Mouse (Mus musculus) ES-E14 (cell line): ENCODE results near the gene Foxj2. TPM values are rescaled to one million over a fixed set of nuclear protein-coding genes. Genes with fewer than 3 reads are reported as not detected.

Source experiments
- DNase-seq: peaks from one replicate; pipeline ENCODE4 v3.0.0-alpha.2; 2013; ENCODE audit warnings: low read depth, low spot score
- H3K27ac ChIP-seq: 2 replicates; pipeline ENCODE4 v1.5.1; 2012; ENCODE audit warnings: low read depth, mild to moderate bottlenecking, low read length, moderate library complexity, mixed read lengths; ENCODE audit not compliant: poor library complexity, insufficient read depth, severe bottlenecking
- H3K36me3 ChIP-seq: 2 replicates; pipeline ENCODE4 v1.6.1; 2012; ENCODE audit warnings: mild to moderate bottlenecking, low read length, moderate library complexity, mixed read lengths; ENCODE audit not compliant: control insufficient read depth, poor library complexity, insufficient read depth, severe bottlenecking
- H3K4me1 ChIP-seq, 2 experiments: fragments of 150-350 bp in 1 of 2; sonication (generic) in 1 of 2; 2 replicates each; pipeline ENCODE4 v1.6.1; 2012; ENCODE audit warnings: low read length in 2 of 2, mild to moderate bottlenecking in 1 of 2, mixed read lengths in 1 of 2; ENCODE audit not compliant: control insufficient read depth in 2 of 2, insufficient read depth in 2 of 2, poor library complexity in 1 of 2
- H3K4me3 ChIP-seq, 2 experiments: fragments of 150-350 bp in 1 of 2; sonication (generic) in 1 of 2; 2 replicates each; pipeline ENCODE4 v1.5.1; 2012; ENCODE audit warnings: low read length in 2 of 2, low read depth in 1 of 2, mild to moderate bottlenecking in 1 of 2, mixed read lengths in 1 of 2; ENCODE audit not compliant: insufficient read depth in 1 of 2, poor library complexity in 1 of 2, severe bottlenecking in 1 of 2
- H3K9ac ChIP-seq: 2 replicates; pipeline ENCODE4 v1.6.1; 2012; ENCODE audit warnings: low read depth, mild to moderate bottlenecking, low read length, mixed read lengths; ENCODE audit not compliant: poor library complexity, insufficient read depth, severe bottlenecking
- H3K9me3 ChIP-seq: fragments of 150-350 bp; sonication (generic); 2 replicates; pipeline ENCODE4 v1.6.1; 2012; ENCODE audit warnings: low read depth, mild to moderate bottlenecking, low read length; ENCODE audit not compliant: control insufficient read depth, insufficient read depth
- CHD2 ChIP-seq: IDR thresholded peaks from 2 replicates; pipeline ENCODE4 v1.6.1; 2014; ENCODE audit warnings: mild to moderate bottlenecking, low read depth, low read length, inconsistent platforms
- HCFC1 ChIP-seq: IDR thresholded peaks from 2 replicates; pipeline ENCODE4 v1.6.1; 2012; ENCODE audit warnings: low read length, inconsistent platforms, borderline replicate concordance; ENCODE audit not compliant: insufficient read depth
- MAFK ChIP-seq: IDR thresholded peaks from 2 replicates; pipeline ENCODE4 v1.6.1; 2014; ENCODE audit warnings: mild to moderate bottlenecking, low read depth, low read length, inconsistent platforms; ENCODE audit not compliant: insufficient read depth
- ZC3H11A ChIP-seq: IDR thresholded peaks from 2 replicates; pipeline ENCODE4 v1.6.1; 2012; ENCODE audit warnings: low read depth, mild to moderate bottlenecking, inconsistent platforms, low read length, borderline replicate concordance
- ZNF384 ChIP-seq: IDR thresholded peaks from 2 replicates; pipeline ENCODE4 v1.6.1; 2012; ENCODE audit warnings: low read depth, low read length, inconsistent platforms
- in situ Hi-C, 2 experiments: fragments of 600-800 bp; cut with MboI; formaldehyde crosslinking; loops; one replicate each; pipeline ENCODE4 v1.15.1; 2025; ENCODE audit warnings: low sequenced_read_pairs in 2 of 2, inconsistent platforms in 1 of 2; ENCODE audit not compliant: unreplicated experiment in 2 of 2
- total RNA-seq: library from RNA; depleted of rRNA; stranded (reverse); fragments of 300-350 nt; gene quantifications from 2 replicates; pipeline ENCODE4 v1.2.3, GENCODE M21; 2012

Gene Foxj2
- total RNA-seq, 1 experiment = 1.7 TPM

- no peak for TF ChIP-seq CHD2
- TF ChIP-seq MAFK = no peak
- TF ChIP-seq ZNF384 = no peak
- no peak for TF ChIP-seq HCFC1
- TF ChIP-seq ZC3H11A = no peak
- no peak overlapping the region for H3K4me3 ChIP-seq
- in situ Hi-C loops = no loop called here
These were observed 43.7 kb upstream of the Foxj2 start for GRCm38 (mm10) chr6:122776040-122776439.

GRCm38 (mm10) chr6:122779916-122780315, 39.8 kb upstream of the Foxj2 start:
- H3K4me3 ChIP-seq = no peak overlapping the region
- no peak overlapping the region; the same call in 1 of the 2 replicates for H3K27ac ChIP-seq
- TF ChIP-seq ZNF384 = peak; percentile 88
- TF ChIP-seq CHD2 = no peak
- TF ChIP-seq MAFK = no peak
- H3K4me1 ChIP-seq = peaks cover 1 to 10% of the 10 kb centered on the region in 2 experiments; a peak in 3 of 4 replicates
- H3K36me3 ChIP-seq = no peaks in the 10 kb centered on the region
- DNase-seq = no peak
- H3K9me3 ChIP-seq = no peaks in the 10 kb centered on the region
- in situ Hi-C loops = loop anchor here in 1 of 2 experiments (10.0 kb wide), 2 partner anchors 45 to 115 kb away; no protein-coding TSS in a partner anchor
- no peak overlapping the region for H3K9ac ChIP-seq

More at GRCm38 (mm10) chr6:122776040-122776439, 43.7 kb upstream of the Foxj2 start:
- Histone ChIP-seq H3K9me3 (no peaks in the 10 kb centered on the region), H3K4me1 (peaks cover 12 to 17% of the 10 kb centered on the region in 2 experiments; a peak in 3 of 4 replicates), H3K36me3 (no peaks in the 10 kb centered on the region), H3K27ac (no peak overlapping the region), H3K9ac (no peak overlapping the region)
- no peak for DNase-seq

- TF ChIP-seq CHD2 (no peak), ZNF384 (no peak), HCFC1 (no peak), ZC3H11A (no peak), MAFK (no peak)
- in situ Hi-C loops = loop anchor here in 1 of 2 experiments (10.0 kb wide), 2 partner anchors 46 to 116 kb away; no protein-coding TSS in a partner anchor
- Histone ChIP-seq H3K27ac (no peak overlapping the region), H3K4me3 (no peak overlapping the region), H3K36me3 (no peaks in the 10 kb centered on the region), H3K9ac (peak overlapping the region; percentile 11; the same call in 1 of the 2 replicates), H3K9me3 (no peaks in the 10 kb centered on the region), H3K4me1 (peaks cover 7 to 20% of the 10 kb centered on the region in 2 experiments)
- DNase-seq = no peak
These were observed 38.5 kb upstream of the Foxj2 start for GRCm38 (mm10) chr6:122781167-122781566.

- H3K9me3 ChIP-seq = no peaks in the 10 kb centered on the region
- TF ChIP-seq CHD2 = no peak
- no peak for TF ChIP-seq HCFC1
- no peak overlapping the region for H3K9ac ChIP-seq
- H3K4me1 ChIP-seq = peaks cover 7 to 20% of the 10 kb centered on the region in 2 experiments
- no peak overlapping the region for H3K27ac ChIP-seq
- in situ Hi-C loops = loop anchor here in 1 of 2 experiments (10.0 kb wide), 2 partner anchors 47 to 117 kb away; no protein-coding TSS in a partner anchor
- no peaks in the 10 kb centered on the region for H3K36me3 ChIP-seq
- no peak overlapping the region for H3K4me3 ChIP-seq
- DNase-seq = no peak
These were observed 37.5 kb upstream of the Foxj2 start for GRCm38 (mm10) chr6:122782164-122782563.

- in situ Hi-C loops = loop anchor here in 1 of 2 experiments (10.0 kb wide), 2 partner anchors 50 to 120 kb away; no protein-coding TSS in a partner anchor
- peak; percentile 69 for TF ChIP-seq ZC3H11A
- TF ChIP-seq ZNF384 = no peak
- Histone ChIP-seq H3K9ac (no peak overlapping the region), H3K4me3 (no peak overlapping the region), H3K4me1 (peaks cover 7 to 18% of the 10 kb centered on the region in 2 experiments), H3K36me3 (no peaks in the 10 kb centered on the region), H3K27ac (no peak overlapping the region), H3K9me3 (no peaks in the 10 kb centered on the region)
- no peak for DNase-seq
These were observed 34.8 kb upstream of the Foxj2 start for GRCm38 (mm10) chr6:122784866-122785265.
